Mouse (Mus musculus): ENCODE results near the gene Sgcd.
A peak's percentile ranks its signal among the peaks of the same experiment; 100 is the strongest.

The Sgcd gene

GRCm38 (mm10) chr11:47988697-47989533 is at the start of gene Sgcd:
Gene Sgcd, minus strand, starts transcription at chr11:47988969.
- DNase-seq: peak; percentile 63

- no peak for DNase-seq
Observed at GRCm38 (mm10) chr11:48038051-48038450, 49.3 kb upstream of the Sgcd start.

- no peak for DNase-seq
Observed at GRCm38 (mm10) chr11:48012836-48013235, 24.1 kb upstream of the Sgcd start.

- no peak for DNase-seq
Observed at GRCm38 (mm10) chr11:47988333-47988696, 454 bp downstream of the Sgcd start.

- peak; percentile 7 for DNase-seq
Observed at GRCm38 (mm10) chr11:47987893-47988267, 889 bp downstream of the Sgcd start.

- DNase-seq: peak; percentile 26
Observed at GRCm38 (mm10) chr11:47987251-47987892, 1.4 kb downstream of the Sgcd start.

GRCm38 (mm10) chr11:47982152-47982551 is 6.6 kb downstream of the Sgcd start:
- no peak for DNase-seq

GRCm38 (mm10) chr11:47981108-47981507 is 7.7 kb downstream of the Sgcd start:
- no peak for DNase-seq

GRCm38 (mm10) chr11:47953291-47953690 is 35.5 kb downstream of the Sgcd start:
- no peak for DNase-seq

- no peak for DNase-seq
Observed at GRCm38 (mm10) chr11:47952366-47952765, 36.4 kb downstream of the Sgcd start.

GRCm38 (mm10) chr11:47939795-47940194 is 49.0 kb downstream of the Sgcd start:
- DNase-seq: no peak

GRCm38 (mm10) chr11:47917616-47918015 is 71.2 kb downstream of the Sgcd start:
- no peak for DNase-seq

- no peak for DNase-seq
Observed at GRCm38 (mm10) chr11:47891617-47892172, 97.1 kb downstream of the Sgcd start.

GRCm38 (mm10) chr11:47890315-47890714 is 98.5 kb downstream of the Sgcd start:
- peak; percentile 32 for DNase-seq

GRCm38 (mm10) chr11:47885310-47885709 is 103.5 kb downstream of the Sgcd start:
- peak; percentile 8 for DNase-seq

- DNase-seq: no peak
Observed at GRCm38 (mm10) chr11:47883545-47883944, 105.2 kb downstream of the Sgcd start.

GRCm38 (mm10) chr11:47876633-47877170 is 112.1 kb downstream of the Sgcd start:
- DNase-seq: no peak

- DNase-seq: no peak
Observed at GRCm38 (mm10) chr11:47845894-47846293, 142.9 kb downstream of the Sgcd start.

GRCm38 (mm10) chr11:47833283-47833682 is 155.5 kb downstream of the Sgcd start:
- DNase-seq: no peak

GRCm38 (mm10) chr11:47810307-47810706 is 178.5 kb downstream of the Sgcd start:
- DNase-seq: no peak

- DNase-seq: peak; percentile 13
Observed at GRCm38 (mm10) chr11:47804101-47804715, 184.6 kb downstream of the Sgcd start.

GRCm38 (mm10) chr11:47777916-47778226 is 210.9 kb downstream of the Sgcd start:
- no peak for DNase-seq

- no peak for DNase-seq
Observed at GRCm38 (mm10) chr11:47777226-47777915, 211.4 kb downstream of the Sgcd start.

Measured in right cerebral cortex, postnatal 14 days (tissue).